Mouse (Mus musculus) T-helper 17 cell (primary cell): ENCODE data around the gene Mex3a.

Experiments used
- in situ Hi-C, 2 experiments: fragments of 300-600 bp; cut with MboI, MseI; formaldehyde crosslinking; loops; 1 replicate in 1 of 2; 2 replicates in 1 of 2; pipeline ENCODE4 v1.15.1; 2025; ENCODE audit warnings: high pct_unique_total_duplicates in 2 of 2

Mex3a gene

DNA sequence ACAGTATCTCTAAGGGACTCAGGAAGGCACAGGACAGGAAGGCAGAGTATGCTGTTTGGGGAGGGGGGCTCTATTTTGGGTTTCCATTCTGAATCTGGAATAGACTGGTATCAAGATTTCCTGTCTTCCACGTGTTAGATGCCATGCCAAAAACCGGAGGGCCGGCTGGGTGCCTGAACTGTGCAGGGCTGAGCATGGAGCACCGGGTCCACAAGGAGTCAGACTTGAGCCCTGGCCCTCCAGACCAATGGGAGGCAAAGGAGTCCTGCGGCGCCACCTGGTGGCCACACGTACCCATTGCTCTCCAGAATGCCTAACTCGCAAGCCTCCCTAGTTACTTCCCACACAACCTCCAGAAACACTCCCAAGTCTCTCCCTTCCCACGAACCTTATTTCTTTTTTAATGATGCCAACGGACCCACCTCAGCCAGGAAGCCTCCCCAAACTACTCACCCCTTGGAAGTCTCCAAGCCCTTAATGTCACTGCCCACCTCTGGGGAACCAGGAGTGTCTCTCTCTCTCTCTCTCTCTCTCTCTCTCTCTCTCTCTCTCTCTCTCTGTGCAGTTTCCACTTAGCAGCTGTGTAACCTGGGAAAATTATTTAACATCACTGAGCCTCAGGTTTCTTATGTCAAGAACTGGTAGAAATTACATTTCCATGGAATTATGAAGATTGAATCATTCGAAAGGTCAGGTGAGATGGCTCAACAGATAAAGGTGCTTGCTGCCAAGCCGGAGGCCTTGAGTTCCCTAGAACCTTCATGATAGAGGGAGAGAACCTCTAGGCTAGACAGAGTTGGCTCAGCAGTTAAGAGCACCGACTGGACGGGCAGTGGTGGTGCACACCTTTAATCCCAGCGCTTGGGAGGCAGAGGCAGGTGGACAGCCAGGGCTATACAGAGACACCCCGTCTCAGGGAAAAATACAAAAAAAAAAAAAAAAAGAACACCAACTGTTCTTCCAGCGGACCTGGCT lies 5.8 kb upstream of the Mex3a start:
- in situ Hi-C loops: no loop called here

GRCm38 (mm10) chr3:88527565-88527964 lies 4.6 kb upstream of the Mex3a start:
- in situ Hi-C loops: no loop called here

DNA sequence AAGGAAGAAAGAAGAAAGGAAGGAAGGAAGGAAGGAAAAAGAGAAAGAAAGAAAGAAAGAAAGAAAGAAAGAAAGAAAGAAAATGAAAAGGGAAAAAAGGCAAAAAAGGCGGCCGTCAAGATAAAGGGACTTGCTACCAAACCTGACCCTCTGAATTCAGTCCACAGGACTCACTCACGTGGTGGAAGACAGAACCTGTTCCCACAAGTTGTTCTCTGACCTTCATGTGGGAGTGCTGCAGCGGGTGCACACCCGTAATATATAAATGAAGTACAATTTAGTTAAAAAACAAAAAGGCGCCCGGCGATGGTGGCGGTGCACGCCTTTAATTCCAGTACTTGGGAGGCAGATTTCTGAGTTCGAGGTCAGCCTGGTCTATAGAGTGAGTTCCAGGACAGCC lies 3.5 kb upstream of the Mex3a start:
- in situ Hi-C loops: no loop called here

- in situ Hi-C loops: no loop called here
These were observed 2.8 kb upstream of the Mex3a start for GRCm38 (mm10) chr3:88529204-88530000.

DNA sequence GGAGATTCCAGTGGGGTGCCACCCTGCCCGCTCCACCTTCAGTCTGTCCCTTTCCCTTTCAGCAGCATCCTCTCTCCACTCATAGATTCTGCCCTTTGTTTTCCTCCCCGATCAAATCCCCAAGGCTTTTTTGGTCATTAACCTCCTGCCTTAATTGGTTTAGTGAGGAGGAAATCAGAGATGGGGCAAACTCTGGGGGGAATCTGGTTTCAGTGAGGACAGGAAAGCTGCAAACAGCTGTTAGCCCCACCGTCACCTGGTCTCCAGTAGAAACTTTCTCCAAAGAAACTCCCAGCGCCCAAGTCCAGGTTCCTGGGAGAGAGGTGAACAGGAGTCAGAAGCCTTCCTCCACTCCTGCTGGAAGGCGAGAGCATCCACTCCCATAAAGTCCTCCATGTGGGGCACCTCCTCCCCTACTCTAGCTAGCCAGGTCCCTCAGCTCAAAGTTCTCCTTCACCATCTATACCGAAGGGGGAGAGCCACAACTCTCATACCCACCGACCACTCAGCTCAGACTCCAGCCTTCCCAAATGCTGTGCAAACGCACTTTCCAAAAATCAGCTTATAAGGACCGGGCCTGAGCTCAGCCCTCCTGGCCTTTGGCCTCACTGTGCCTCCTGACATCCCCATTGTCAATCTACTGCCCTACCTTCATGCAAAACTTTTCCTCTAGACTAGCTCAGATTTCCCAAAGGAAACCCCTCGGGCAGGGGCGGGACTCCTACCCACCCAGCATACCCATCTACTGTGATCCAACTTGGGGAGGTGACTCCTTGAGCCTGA lies 1.9 kb upstream of the Mex3a start:
- in situ Hi-C loops: loop anchor here in 1 of 2 experiments (5.0 kb wide), 1 partner anchor 123 kb away; no protein-coding TSS in a partner anchor

- in situ Hi-C loops: loop anchor here in 1 of 2 experiments (5.0 kb wide), 1 partner anchor 124 kb away; no protein-coding TSS in a partner anchor
These were observed 572 bp upstream of the Mex3a start for GRCm38 (mm10) chr3:88531348-88532298.

- in situ Hi-C loops: loop anchor here in 1 of 2 experiments (5.0 kb wide), 1 partner anchor 126 kb away; no protein-coding TSS in a partner anchor
These were observed 705 bp downstream of the Mex3a start for GRCm38 (mm10) chr3:88532689-88533511.

DNA sequence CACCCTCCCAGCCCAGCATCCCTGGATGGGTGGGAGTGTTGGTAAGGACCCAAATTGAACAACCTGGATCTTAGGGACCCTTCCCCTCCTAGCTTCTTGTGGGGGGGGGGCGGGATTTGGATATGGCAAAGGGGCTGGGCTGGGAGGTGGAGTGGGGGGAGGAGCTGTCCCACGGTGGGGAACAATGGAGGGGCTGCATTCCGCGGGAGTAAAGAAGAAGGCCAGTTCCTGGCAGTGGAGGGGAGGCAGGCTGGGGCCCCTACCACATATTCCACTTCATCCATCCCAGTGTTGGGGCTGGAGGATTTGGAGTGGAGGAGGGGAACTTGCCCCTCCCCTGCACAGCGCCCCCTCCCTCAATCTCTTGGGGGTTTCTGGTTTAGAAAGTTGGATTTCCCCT lies 1.5 kb downstream of the Mex3a start:
- in situ Hi-C loops: loop anchor here in 1 of 2 experiments (5.0 kb wide), 1 partner anchor 126 kb away; no protein-coding TSS in a partner anchor

DNA sequence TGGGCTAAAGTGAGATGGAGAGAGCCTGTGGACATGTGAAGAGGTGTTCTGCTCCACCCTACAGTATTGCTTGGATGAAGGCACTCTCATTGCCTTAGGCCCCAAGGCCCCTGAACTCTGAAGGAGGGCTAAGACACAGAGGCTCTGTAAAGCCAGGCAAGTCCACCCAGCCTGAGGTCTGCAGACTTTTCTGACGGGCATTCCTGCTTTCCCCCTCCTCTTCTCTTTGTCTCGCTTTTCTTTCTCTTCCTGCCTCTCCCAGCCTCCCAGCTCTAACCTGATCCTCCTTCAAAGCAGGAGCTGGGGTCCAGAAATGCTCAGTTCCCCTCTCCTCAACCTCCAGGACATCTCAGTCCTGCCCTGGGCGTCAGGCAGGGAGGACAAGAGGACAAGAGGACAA lies 2.8 kb downstream of the Mex3a start:
- in situ Hi-C loops: no loop called here

DNA sequence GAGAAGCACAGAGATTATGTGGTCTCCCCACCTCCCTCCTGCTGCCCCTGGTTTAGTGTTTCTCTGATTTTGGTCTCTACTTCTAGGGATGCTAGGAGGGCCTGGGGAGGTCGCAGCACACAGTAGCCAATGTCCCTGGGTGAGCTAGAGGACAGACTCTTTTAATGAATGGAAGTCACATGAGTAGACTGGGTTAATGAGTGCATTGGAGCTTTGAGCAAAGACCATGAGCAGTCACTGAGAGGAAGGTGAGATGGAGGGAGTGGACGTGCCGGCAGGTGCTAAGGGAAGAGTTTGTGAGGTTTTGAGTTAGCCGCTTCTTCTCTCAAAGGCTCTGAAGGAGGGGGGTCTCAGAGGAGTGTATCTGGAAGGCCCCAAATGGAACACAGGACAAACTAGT lies 3.3 kb downstream of the Mex3a start:
- in situ Hi-C loops: no loop called here

DNA sequence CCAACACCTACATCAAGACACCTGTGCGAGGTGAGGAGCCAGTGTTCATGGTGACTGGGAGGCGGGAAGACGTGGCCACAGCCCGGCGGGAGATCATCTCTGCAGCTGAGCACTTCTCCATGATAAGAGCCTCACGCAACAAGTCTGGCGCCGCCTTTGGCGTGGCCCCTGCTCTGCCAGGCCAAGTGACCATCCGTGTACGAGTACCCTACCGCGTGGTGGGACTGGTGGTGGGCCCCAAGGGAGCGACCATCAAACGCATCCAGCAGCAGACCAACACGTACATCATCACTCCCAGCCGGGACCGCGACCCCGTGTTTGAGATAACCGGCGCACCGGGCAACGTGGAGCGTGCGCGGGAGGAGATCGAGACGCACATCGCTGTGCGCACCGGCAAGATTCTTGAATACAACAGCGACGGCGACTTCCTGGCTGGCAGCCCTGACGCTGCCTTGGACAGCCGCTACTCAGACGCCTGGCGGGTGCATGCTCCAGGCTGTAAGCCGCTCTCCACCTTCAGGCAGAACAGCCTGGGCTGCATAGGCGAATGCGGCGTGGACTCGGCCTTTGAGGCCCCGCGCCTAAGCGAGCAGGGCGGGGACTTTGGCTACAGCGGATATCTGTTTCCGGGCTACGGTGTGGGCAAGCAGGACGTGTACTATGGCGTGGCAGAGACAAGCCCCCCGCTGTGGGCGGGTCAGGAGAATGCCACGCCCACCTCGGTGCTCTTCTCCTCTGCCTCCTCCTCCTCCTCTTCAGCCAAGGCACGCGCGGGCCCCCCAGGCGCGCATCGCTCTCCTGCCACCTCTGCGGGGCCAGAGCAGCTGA lies 4.1 kb downstream of the Mex3a start:
- in situ Hi-C loops: no loop called here

DNA sequence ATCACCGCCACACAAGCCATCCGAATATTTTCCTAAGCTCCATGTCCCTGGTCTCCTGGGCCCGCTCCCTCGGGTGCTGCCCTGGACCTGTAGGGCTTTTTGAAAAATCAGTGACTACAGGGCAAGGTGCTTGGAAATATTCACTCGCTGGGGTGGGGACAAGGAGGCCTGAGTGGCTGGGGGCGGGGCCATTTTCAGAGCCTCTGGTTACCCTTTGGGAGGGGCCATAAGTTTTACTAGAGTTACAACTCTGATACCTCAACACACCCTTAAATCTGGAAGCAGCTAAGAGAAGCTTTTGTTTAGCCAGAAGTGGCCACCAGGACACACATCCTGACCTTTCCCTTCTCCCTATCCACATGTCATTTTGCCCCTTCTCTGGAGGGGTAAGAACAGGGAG lies 5.0 kb downstream of the Mex3a start:
- in situ Hi-C loops: no loop called here

DNA sequence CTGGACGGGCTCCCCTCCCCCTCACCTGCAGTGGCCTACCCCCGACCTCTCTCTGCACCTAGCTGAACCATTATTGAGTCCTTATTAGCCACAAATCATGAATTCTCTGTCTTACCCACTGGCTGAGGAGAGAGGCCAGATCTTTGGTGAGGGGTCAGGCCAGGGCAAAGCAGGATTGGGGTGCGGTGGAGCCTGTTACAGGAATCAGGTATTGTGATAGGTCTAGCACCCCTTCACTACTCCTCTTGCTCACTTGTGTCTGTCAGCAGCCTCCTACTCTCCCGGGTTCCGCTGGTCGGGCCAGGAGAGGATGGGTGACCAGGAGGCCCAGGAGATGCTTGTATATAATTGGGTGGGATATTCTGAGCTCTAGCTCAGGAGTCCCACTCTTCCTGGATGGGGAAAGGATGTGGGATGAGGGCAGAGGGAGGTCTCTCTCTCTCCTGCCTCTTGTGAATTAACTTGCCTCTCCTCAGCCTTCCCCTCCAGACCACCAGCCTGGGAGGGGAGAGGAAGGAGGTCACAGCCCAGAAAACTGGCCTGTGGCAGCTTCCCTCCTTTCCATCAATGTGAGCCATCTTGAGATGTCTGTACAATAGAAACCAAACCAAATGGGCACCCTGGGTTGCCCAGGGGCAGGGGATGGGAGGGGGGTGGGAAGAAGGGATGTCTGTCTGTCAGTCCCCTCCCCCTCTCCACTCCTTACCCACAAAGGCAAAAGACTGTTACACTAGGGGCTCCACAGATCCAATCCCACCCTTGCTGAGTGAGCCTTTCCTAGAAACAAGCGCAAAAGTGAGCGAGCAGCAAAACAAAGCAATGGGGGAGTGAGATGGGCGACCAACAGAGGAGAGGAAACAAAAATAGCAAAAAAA lies 6.3 kb downstream of the Mex3a start:
- in situ Hi-C loops: no loop called here

DNA sequence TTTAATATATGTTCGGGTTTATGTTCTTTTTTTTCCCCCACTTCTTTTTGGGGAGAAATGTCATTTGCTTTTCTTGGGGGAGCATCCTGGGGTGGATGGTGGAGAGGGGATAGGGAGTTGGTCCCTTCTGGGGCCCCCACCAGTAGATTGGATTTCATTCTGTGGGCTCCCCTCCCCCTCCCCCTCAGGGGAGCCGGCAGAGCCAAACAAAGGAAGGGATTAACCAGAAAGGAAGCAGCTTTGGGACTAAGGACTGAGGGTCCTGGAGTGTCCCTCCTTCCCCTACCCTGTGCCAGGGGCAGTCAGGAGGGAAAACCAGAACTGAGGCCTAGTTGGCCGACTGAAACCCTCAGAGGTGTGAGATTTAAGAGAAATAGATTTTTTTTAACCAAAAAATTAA lies 7.2 kb downstream of the Mex3a start:
- in situ Hi-C loops: no loop called here

DNA sequence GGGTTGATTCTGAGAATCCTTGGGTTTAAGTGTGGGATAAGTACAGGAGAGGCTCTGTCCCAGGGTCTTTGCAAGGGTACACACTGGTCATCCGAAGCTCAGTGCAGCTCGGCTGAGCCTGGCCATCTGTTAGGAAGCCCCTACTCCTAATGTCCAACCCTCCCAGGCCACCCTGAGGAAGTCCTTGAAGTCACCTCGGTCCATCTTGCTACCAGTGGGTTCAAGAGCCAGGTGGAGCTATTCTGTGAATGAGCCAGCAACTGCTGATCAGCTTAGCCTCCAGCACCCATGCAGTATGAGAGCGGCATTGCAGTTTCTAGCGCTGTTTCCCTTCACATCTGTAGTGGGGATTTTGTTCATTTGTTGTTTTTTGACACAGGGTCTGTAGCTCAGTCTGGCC lies 7.9 kb downstream of the Mex3a start:
- in situ Hi-C loops: no loop called here

GRCm38 (mm10) chr3:88541622-88542401 lies 9.6 kb downstream of the Mex3a start:
- in situ Hi-C loops: no loop called here

- in situ Hi-C loops: no loop called here
These were observed 10.3 kb downstream of the Mex3a start for GRCm38 (mm10) chr3:88542486-88542885.
